Mouse (Mus musculus) thymus, postnatal 14 days (tissue): ENCODE data around the gene Dnajc14.

ENCODE experiments used
- DNase-seq: peaks from one replicate; pipeline ENCODE4 v3.0.0; 2021

Dnajc14 gene

DNA sequence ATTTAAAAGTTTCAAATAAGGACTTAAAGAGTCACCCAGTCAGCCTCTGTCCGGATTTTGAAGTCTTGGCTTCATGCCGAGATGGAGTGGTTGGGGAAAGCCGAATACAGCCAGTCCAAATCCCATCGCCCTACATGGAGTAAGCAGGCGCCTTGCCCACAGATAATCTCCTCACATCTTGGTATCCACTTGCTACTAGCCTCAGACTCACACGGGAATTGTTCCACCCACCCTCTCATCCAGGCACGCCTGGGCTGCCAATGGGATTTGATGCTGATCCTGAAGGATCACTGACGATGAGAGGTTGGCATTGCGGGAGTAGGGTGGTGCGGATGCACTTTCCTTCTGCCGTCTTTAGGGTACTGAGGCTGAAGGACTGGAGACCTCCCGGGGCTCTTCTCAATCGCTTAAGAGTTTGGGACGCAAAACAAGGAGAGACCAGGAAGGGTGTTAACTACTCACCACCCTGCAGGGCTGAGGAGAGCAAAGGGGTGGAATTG is at the start of gene Dnajc14:
Dnajc14 (plus strand) TSS at position 292 of the 500 bp plus-strand sequence.
- DNase-seq, result no peak

DNA sequence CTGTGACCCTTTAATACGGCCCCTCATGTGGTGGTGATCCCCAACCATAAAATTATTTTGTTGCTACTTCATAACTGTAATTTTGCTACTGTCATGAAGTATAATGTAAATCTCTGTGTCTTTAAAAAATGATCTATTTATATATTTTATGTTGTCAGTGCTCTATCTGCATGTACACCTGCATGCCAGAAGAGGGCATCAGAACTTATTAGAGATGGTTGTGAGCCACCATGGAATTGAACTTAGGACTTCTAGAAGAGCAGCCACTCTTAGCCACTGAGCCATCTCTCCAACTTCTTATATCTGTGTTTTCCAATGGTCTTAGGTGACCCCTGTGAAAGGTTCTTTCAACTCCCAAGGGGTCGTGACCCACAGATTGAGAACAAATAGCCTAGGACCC is 31.0 kb upstream of the Dnajc14 start:
- DNase-seq, result no peak

DNA sequence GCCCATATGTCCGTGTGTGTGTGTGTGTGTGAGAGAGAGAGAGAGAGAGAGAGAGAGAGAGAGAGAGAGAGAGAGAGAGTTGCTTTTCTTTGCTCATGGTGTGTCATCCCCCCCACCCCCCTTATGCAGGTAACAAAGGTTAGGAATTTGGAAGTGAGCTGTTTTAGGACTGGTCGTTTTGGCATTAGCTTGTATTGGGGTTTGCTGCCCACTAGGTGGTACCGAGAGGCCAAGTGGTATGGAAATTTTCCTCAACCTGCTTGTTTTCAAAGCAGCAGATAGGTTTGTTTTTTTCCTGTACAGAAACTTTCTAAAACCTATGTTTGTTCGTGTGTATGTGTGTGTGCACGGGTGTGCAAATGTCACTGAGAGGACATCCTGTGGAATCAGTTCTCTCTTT is 30.2 kb upstream of the Dnajc14 start:
- no peak for DNase-seq

DNA sequence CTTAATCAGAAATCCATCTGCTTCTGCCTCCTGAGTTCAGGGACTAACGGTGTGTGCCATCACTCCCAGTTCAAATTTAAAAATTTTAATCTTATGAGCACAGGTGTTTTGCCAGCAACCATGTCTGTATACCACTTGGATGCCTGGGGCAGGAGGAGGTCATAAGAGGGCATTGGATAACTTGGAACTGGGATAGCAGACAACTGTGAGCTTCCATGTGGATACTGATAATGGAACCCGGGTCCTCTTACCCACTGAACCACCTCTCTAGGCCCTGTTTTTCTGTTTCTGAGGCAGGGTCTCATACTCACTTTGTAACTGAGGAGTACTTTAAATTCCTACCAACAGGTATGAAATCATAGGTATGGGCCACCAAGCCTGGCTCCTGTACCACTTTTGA is 25.4 kb upstream of the Dnajc14 start:
- DNase-seq, result no peak

DNA sequence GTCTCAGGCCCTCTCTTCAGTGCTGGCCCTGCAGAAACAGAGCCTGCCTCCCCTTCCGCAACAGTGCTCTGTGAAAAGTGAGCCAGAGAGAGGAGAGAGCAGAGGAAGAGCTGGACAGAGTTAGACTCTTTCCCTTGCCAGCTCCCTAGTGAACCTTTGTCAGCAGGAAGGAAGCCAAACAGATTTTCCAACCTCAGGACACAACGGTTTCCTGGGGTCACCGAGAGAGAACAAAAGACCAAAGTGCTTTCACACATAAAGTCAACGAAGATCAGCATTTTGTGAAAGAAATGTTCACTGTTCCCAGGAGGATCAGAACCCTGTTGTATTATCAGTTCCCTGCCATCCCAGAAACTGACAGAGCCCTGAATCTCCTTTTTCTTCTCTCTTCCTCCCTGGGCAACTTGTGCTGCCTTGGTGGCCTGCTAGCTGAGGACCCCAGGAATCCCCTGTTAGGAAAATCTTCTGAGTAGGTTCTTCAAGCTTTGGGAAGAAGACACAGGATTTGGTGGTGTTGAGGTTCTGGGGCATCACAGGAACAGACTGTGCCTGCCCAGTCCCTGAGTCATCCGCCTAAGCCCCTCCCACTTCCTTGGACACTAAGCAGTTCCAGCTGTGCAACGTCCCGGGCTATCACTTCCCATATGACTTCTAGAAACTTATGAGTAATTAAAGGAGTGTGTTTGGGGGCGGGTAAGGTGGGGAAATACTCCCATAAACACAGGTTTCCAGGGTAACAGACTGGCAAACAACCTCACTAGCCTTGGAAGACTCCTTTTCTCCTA is 24.7 kb upstream of the Dnajc14 start:
- peak; percentile 29 for DNase-seq

DNA sequence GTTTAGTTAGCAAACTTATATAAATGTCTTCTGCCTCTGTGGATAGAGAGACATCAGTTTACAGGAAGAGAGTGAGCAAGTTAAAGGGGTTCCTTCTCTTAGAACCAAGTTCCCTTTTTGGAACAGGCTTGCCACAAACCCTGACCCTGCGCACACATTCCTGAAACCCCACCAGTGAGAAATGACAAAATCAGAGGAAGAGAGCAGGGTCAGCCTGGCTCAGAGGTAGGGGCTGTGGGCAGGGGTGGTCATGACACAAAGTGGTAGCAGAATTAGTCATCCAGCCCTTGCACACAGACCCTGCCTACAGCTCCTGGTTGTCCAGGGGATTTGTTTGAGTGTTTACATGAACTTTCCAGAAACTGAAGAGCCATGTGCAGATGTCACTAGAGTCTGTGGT is 23.7 kb upstream of the Dnajc14 start:
- no peak for DNase-seq

DNA sequence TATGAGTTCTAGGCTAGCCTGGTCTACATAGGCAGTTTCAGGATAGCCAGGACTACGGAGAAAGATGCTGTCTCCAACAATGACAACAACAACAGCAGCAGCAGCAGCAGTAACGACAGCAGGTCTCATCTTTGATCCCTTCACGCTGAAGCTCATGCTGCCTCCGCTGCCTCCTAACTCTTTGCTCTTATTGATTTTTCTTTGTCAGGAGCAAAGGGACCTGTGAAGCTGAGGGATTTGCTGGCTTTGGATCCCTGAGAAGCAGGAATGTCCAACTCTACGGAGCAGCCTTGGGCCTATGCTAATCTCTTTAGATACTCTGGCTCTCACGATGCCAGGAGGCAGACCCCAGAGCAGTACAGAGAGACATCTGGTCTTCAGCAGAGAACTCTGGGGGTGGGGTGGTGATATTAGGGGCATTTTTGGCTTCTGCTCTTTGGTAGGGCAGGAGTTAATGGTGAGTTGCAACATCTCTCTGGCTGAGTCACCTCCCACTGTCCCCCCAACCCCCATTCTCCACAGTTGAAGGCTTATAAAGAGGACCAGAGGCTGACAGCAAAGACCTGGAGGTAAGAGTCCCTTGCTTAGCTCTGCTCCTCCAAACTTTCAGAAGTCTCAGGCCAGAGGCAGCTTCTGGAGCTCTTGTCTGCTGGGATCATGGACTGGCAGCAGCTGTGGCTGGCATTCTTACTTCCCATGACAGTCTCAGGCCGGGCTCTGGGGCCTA is 13.3 kb upstream of the Dnajc14 start, which contains the start of gene Mmp19:
Mmp19 (plus strand) TSS at position 513 of the 727 bp plus-strand sequence.
- DNase-seq, result no peak

DNA sequence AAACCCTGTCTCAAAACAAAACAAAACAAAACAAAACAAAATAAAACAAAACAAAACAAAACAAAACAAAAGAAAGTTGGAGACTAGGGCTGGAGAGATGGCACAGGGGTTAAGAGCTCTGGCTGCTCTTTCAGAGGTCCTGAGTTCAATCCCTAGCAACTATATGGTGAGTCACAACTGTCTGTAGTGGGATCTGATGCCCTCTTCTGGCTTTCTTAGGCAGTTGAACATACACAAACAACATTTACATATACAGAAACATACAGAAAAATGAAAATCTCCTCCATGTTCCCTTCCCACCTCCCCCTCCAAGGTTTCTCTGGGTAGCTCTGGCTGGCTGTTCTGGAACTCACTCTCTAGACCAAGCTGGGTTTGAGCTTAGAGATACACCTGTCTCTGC is 11.8 kb upstream of the Dnajc14 start:
- no peak for DNase-seq

DNA sequence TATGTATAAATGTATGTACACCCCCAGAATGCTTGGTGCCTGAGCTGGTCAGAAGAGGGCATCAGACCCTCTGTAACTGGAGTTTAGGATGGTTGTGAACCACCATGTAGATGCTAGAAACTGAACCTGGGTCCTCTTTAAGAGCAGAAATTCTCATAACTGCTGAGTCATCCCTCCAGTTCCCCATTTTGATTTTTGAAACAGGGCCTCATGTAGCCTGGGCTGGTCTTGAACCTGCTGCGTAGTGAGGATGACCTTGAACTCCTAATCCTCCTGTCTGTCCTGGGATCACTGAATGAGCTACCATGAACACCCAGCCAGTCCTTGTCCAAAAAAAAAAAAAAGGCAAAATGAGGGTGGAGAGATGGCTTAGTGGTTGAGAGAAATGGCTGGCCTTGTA is 10.6 kb upstream of the Dnajc14 start:
- no peak for DNase-seq

DNA sequence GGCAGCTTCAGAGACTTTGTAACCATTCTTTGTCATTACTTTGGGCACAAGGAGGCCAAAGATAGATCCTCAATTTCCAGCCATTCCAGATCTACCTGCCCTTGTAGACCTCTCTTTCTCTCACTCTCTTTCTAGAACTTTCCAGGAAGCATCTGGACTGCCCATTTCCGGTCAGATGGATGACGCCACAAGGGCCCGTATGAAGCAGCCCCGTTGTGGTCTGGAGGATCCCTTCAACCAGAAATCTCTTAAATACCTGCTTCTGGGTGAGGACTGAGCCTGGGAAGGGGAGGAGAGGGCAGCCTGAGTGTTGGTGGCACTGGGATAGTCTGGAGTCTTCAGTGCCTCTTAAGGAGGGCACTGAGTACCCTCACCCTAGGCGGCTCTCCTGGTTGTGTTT is 9.5 kb upstream of the Dnajc14 start:
- no peak for DNase-seq

DNA sequence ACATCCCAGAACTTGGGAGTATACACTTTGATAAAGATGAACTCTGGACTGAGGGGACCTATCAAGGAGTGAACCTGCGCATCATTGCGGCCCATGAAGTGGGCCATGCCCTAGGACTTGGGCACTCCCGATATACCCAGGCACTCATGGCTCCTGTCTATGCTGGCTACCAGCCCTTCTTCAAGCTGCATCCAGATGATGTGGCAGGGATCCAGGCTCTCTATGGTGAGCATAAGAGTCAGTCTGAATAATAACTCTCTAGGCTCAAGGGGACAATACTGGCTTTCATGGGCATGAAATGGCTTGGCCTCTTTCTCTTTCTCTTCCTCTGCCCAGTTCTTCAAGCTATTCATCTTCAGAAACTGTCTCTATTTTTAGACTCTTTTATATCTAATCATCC is 8.3 kb upstream of the Dnajc14 start:
- DNase-seq, result no peak

DNA sequence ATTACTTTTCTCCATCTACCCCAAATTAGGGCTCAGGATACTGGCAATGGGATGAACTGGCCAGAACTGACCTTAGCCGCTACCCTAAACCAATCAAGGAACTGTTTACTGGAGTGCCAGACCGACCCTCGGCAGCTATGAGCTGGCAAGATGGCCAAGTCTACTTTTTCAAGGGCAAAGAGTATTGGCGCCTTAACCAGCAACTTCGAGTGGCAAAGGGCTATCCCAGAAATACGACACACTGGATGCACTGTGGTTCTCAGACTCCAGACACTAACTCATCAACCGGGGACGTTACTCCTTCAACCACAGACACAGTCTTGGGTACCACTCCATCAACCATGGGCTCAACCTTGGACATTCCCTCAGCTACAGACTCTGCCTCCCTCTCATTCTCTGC is 5.2 kb upstream of the Dnajc14 start:
- DNase-seq, result no peak

DNA sequence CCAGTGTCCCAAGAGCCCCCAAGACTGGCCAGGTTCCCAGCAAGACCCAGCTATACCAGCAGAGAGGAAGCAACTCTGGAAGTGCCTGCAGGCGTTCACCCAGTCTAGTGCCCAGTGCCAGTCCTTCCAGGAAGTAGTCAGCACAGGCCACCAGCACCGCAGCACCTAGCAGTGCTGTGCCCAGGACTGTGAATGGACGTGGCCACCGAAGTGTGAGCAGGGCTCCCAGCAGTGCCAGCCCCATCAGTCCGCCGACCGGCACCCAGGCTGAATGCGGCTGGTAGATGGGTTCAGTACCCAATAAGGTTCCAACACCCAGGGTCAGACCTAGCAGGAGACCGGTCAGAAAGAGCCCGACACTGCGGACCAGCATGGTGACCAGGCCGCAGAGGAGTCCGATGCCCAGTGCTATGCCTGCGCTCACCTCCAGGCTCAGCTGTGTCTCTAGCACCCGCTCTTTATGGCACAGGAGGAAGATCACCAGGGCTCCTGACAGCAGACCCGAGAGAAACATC is 1.8 kb upstream of the Dnajc14 start:
- DNase-seq, result no peak

DNA sequence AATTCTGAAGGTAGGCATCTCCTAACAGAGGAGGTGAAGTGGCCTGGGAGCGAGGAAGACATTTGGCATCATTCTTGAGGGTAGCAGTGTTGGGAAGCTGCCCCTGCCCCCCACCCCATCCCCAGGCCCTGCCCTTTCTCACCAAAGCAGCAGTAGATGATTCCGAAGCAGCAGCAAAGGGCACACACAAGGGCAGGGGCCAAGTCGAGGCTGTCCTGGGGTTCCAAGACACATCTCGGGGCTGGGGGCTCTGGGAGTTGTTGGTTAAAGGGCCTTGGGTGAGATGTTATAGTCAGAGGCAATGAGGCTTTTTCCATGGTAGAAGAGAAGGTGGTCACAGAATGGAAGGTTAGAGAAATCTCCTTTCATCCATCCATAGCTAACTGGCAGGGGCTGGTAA is 906 bp upstream of the Dnajc14 start:
- DNase-seq, result no peak

DNA sequence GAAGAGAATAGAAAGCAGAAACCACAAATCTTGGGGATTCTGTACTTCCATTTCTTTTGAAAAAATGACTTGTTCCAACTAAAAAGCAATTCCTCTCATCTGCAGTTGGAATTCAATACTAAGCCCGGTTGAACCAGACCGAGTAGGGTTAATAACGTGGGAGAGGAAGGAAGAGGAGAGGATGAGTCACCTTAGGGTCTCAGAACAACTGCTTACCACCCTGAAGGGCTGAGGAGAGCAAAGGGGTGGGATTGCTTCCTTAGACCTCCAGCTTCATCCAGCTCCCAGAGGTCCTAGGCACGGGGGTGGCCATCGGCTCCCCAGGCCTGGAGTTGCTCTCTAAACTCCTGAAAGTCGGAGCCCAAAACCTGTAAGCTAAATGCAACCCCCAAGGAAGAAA is 501 bp upstream of the Dnajc14 start:
- DNase-seq, result no peak

DNA sequence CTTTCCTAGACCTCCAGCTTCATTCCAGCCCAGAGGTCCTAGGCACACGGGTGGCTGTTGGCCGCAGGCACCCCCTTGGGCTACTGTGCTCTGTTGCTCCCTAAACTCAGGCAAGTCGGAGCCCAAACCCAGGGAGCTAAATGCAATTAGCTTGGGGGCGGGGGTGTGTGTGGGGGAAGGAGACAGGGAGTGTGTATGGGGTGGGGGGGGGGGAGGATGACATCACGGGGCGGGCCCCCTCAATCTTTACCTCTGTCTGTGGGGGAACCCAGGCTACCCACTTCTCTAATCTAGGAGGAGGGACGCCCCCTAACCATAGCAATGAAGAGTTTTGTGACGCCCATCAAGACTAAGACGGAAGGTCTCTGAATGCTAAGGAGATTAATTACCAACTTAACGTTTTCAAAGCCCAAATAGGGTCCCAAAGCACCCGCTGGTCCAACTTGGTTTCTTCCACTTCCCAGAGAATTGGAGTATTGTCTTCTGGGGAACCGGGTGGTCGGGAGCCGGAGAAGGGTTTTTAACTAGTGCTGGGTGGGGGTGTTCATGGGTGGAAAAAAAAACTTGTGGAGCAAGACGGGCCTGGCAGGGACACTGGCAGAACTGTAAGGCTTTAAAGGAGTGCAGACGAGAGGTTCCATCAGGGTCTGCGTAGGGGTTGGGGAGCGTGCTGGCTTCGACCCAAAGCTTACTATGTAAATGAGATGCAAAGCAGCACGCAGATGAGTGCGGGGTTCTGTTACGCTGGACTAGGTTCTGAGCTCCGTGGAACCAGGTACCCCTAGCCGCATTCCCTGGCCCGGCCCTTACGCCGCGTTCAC is 619 bp downstream of the Dnajc14 start, which contains the start of gene Tmem198b:
Tmem198b (minus strand) TSS at position 100 of the 821 bp plus-strand sequence.
- DNase-seq, result peak; percentile 65

DNA sequence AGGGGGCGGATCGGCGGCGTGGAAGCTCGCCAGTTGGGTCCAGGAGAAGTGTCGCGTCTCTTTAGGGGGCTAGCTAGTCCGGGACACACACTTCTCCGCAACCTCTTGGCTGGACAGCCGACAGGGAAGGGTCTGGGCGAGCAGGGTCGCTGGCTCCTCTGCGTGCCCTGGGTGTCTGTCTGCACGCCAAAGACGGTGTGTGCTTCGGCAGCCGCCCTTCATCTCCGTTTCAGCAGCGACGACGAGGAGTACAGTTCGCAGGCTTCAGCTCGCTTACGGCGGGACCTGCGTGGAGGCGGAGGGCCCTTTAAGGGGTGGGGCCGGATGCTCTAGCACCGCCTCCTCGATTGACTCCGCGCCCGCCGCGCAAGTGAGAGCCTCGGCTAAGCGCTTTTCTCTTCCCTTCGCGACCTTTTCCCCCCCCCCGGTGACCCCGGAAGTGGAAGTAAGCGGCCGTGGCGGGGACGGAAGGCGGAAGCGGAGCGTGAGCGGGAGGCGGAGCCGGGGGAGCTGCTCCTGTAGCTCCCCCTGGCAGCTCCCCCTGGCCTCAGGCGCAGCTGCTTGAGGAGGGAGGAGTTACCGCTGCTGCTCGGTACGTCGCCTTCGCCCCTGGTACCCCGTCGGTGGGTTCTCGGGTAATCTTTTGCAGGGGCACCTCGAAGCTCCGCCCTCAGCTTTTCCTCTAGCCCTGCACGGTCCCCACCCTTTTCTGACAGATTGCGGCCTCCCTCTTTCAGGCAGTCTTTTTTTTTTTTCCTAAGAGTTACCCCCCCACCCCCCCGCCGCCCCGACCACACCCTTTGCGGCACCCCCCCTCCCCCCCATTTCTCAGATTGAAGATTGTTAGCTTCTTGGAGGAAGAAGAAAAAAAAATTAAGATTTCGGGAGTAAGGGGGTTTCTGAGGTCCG is 1.5 kb downstream of the Dnajc14 start:
- peak; percentile 98 for DNase-seq

DNA sequence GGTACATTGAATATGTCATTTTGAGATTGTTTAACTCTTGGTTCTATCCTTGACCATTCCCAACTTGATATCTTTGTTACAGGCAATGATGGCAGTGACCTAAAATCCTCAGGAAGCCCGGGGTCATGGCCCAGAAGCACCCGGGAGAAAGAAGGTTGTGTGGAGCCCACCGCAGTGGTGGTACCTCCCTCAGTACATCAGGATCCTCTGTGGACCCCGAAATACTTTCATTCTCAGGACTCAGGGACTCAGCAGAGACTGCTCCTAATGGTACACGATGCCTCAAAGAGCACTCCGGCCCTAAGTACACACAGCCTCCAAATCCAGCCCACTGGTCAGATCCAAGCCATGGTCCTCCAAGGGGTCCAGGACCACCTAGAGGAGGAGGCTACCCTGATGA is 2.2 kb downstream of the Dnajc14 start:
- peak; percentile 35 for DNase-seq

DNA sequence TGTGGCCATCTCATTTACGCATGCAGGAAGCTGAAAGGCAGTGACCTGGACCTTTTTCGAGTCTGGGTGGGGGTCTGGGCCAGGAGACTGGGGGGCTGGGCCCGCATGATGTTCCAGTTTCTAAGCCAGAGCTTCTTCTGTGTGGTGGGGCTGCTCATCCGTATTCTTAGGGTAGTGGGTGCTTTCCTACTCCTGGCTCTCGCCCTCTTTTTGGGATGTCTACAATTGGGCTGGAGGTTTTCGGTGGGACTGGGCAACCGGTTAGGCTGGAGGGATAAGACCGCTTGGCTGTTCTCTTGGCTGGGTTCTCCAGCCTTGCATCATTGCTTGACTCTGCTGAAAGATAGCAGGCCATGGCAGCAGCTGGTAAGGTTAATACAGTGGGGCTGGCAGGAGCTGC is 3.2 kb downstream of the Dnajc14 start:
- no peak for DNase-seq

DNA sequence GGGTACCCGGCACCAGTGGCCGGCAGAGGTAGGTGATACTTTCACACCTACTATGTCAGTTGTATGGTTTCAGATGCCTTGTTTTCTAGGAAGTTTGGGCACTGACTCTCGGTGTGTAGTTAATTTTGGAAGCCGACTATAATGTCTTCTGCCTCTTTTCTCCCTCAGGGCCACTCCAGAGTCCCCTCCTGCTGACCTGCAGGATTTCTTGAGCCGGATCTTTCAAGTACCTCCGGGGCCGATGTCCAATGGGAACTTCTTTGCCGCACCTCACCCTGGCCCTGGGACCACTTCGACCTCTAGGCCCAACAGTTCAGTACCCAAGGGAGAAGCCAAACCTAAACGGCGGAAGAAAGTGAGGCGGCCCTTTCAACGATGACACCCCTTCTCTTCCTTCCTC is 13.2 kb downstream of the Dnajc14 start, which contains the start of gene Sarnp:
Sarnp (plus strand) TSS at position 301 of the 400 bp plus-strand sequence.
- no peak for DNase-seq

DNA sequence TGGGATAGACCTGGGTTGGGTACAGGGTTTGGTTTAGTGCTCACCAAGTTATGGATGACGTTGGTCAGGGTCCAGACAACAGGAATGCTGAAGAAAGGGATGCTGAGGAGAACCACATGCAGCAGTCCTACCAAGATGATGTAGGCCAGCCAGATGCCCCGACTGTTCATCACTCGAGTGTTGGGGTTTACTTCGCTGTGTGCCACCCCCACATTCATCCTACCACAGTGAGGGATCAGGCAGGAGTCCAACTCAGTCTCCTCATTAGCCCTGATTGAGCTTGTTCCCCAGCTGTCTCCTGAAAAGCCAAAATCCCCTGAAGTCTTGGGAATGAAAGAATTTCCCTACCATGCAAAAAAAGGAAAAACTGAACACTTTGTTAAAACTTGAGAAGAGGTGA is 16.4 kb downstream of the Dnajc14 start:
- no peak for DNase-seq
